Mouse (Mus musculus): ENCODE results near the gene Tcta. TPM values are rescaled to one million over a fixed set of nuclear protein-coding genes. Genes with fewer than 3 reads are reported as not detected.
"Not testable (repeated sequence)": the region's sequence is repeated elsewhere in the genome, so short reads cannot be mapped to it uniquely, and the experiment has no call there.

Tcta gene
- total RNA-seq, 2 experiments from 2014 or later = 32.7 to 36.7 TPM

DNA sequence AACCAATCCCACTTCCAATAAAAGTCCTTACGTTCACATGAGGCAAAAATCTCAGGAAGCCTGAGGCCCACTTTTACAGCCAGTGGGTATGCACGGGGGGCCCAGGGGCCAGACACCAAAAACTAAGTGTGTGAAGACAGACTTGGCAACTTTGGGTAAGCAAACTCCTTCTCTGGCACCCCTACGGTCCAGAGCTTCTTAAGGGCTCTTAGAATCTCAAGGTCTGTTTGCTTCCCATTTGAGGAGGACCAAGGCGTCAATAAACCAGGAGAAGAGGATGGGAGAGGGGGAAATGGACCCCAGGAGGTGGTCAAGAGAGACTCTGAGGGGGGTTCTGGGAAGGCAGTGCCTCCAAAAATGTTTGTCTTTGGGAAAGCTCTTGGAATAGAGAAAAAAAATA is 32.5 kb downstream of the Tcta start:
- no peak for DNase-seq (ENCODE audit: low spot score in 2 of 2)

DNA sequence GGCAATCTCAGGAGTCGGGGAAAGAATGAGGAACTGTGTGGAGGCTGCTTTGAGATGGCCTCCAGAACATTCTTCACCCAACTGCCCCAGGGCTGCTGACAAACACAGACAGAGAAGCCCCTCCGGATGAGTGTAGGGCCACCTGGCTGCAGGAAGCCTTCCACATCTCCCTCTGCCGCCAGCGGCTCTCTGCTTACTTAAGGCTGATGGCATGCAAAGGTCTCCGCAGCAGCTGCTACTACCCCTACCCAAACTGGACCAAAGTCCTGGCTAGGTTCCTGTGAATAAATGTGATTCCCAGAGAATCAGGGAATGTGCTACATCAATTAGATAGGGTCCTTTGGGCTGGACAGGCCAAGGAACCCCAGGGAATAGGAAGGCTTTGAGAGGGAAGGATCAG is 33.3 kb downstream of the Tcta start:
- no peak for DNase-seq (ENCODE audit: low spot score in 2 of 2)

DNA sequence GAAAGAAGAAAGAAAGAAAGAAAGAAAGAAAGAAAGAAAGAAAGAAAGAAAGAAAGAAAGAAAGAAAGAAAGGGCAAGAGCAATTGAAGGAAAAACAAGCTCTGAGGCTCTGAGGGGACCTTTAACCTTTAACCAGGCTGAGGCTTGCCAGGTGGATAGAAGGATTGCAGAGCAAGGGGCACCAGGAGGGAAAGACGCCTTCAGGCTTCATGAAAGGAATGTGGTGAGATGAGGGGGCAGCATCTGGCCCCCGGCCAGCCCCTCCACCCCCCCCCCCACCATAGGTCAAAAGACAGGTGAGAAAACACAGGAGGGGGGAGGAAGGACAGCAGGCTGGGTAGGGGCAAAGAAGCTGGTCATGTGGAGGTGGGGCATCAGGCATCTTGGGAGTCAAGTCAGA is 34.0 kb downstream of the Tcta start:
- DNase-seq (ENCODE audit: low spot score in 2 of 2) = no peak

DNA sequence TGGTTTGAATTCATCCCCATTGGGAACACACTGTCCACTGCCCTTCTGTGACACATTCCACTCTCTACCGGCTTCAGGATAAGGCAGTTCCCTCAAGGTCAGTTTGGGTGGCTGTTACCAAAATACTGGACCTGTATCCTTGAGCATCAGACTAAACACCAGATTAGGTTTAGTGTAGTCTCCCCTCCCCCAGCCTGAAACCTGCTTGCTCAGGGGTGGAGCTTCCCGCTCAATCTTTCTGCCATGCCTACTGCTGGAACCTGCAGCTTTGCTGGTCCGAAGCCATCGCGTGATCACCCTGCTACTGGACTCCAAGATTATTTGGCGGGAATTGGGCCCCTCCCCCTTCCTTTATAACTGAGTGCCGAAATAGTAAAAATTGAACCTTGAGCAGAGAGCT is 37.3 kb downstream of the Tcta start:
- not testable (repeated sequence) for DNase-seq (ENCODE audit: low spot score in 2 of 2)

DNA sequence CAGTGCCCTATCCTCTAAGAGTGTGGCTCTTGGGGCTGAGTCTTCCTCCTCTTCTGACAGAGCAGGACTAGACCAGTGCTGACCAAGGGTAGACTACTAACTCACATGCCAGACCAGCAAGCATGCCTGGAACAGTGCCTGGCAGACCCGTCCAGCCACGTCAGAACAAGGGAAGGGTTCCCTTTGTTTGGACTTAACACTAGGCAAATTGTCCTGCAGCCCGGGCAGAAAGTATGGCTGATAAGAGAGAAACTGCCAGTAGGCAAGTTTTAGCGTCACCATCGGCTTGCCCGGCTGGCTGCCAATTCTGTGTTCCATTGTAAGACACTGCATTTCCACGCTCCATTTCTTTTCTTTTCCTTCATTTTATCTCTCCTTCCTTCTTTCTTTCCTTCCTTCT is 38.3 kb downstream of the Tcta start:
- DNase-seq (ENCODE audit: low spot score in 2 of 2) = no peak

DNA sequence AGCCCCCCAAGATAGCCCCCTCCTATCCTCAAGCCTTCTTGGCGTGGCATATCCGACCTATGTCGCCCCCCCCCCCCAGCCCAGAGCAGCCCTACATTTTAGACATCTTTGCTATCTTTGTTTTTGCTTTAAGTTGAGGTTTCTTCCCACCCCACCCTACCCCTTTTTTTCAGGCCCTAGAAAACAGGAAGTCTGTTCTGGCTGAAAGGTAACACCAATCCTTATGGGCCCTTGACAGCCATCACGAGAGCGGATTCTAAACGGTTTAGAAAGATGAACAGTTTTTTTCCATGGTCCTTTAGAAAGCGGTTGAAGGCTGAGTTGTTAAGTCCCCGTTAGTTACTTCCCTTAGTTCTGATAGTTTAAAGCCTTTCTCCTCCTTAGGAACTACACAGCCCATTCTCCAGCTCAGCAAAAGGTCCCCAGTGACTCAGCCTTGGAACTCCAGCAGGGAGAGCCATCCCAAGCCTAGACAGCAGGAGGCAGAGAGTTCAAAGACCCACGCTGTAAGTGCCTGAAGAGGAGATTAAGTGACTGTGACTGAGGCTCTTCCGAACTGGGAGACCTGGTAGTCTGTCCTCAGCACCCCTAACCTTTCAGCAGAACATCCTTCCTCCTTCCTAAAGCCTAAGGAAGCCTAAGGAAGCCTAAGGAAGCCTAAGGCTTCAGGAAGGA is 39.6 kb downstream of the Tcta start:
- no peak for DNase-seq (ENCODE audit: low spot score in 2 of 2)

DNA sequence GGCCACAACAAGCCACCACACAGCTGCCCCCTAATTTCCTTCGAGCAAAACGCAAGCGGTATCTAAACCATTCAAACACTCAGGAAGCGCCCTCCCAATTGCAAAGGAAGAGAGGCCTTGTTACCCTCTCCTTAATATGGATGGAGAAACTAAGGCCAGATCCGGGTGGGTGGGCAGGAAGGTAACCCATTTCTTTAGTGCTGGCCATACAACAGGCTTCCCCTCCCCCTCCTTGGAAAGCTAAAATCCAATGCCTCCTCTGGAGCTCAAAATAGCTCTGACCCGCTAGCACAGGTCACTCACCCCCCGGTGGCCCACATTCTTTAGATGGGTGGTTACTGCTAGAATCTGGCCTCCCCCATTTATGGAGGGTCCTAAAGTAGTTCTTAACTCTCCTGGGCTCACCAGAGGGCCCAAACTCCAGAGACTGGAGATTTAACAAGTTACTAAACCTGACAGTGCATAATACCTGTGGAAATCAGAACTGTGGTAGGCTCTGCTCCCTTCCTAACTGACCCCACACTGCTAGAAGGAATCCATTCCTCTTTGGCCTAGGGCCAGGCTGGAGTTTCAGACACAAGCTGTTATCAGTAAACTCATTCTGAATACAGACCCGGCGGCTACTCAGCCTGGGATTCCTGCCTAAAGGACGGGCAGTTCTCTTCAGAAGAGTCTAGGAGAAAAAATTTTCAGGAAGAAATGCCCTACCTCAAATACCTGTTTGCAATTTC is 41.6 kb downstream of the Tcta start:
- DNase-seq (ENCODE audit: low spot score in 2 of 2) = no peak

DNA sequence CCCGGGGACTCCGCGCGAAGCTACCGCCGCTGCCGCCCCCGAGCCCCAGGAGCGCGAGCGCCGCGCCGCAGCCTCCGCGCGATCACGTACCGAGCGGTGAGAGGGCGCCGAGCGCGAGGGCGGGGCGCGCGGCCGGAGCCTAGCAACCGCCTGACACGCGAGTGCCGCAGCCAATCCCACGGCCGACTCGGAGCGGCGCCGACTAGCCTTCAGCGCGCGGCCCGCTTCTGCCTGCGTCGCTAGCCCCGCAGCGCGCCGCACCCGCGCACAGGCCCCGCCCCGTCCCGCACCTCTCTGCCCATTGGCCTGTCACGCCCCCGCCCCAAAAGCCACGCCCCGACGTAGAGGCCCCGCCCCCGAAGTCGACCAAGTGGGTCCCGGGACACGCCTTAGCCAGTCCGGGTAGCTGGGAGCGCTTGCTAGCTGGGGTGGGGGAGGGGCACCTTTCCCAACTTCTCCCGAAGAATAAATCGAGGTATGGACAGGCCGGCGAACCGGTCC is 42.2 kb downstream of the Tcta start, which contains the start of gene Dag1:
Gene Dag1, minus strand, starts transcription at position 269 of the 501 bp plus-strand sequence.
- DNase-seq (ENCODE audit: low spot score in 2 of 2) = peak; percentile 98 to 100

DNA sequence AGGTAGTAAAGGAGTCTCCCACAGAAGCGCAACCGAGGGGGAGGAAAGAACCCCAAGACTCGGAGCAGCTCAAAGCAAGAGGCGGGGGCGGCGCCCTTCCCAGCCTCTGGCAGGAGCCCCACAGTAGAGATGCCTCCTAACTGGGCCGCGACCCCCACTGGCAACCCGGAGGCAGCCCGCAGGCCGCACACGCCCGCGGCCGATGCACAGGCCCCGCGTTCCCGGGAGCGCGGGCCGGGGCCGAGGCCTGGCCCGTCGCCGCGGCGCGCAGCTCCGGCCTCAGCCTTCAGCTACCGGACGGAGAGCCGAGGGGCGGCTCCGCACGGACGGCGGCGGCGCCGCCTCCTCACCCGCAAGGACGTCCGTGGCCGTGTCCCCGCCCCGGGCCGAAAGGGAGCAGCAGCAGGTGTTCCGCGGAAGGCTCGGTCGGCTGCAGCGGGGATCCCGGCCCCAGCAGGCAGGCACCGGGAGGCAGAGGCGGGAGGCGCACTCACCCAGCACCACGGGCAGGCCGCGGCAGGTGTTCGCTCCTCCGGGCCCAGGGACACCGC is 42.8 kb downstream of the Tcta start:
- no peak for DNase-seq (ENCODE audit: low spot score in 2 of 2)

DNA sequence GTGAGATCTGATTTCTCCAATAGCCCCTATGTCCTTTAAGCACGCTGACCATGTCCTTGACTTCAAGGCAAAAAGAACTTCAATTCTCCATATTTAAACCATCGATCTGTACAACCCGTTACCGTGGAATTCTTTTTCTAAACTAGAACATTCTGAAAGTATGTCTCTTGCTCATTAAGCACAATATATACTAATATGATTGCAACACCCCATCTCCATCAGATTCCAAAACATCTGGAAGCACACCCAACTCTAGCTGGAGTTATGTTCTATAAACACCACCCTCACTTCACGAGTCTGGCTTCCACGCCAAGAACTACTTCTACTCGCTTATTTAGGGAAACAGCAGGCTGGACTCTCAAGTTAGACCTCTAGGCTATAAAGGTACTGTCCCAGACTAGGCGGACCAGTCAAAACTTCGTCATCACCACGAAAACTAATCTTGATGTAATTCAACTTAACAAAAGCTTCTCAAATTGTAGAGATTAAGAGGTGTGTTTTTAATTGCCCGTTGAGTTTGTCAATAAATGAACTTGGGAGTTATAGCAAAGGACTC is 43.4 kb downstream of the Tcta start:
- no peak for DNase-seq (ENCODE audit: low spot score in 2 of 2)

DNA sequence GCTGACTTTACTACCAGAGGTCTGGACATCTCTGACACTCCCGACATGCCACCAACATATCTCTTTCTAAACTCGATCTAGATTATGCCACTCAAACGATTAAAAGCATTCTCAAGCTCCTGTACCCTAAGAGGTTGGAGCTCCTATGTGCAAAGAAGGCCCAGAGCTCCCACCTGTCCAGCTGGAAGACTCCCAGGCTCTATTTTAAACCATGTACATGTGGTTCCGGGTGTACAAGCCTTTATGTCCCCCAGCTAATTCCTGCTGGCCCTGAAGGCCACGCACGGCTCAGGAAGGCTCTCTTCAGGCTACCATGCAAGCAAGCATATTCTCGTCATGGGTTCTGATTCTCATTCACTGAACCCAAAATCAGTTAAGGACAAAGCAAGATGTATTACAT is 44.1 kb downstream of the Tcta start:
- DNase-seq (ENCODE audit: low spot score in 2 of 2) = no peak

DNA sequence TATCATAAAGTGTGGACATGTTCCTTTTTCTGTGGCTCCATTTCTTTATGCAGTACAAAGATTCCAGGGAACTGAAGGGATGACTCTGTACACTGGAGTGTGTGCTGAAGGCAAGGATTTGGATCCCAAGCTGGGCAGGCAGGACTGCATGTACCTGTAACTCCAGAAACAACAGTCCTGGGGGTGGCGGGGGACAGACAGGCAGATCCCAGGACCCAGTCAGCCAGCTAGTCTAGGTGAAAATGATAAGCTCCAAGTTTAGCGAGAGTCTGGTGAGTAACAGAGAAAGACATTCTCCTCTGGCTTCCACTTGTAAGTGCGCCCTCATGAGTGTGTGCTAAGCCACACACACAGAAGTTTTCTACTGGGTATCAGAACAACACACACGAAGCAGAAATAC is 45.4 kb downstream of the Tcta start:
- DNase-seq (ENCODE audit: low spot score in 2 of 2) = no peak

Other genes starting within 250 kb of the Tcta start
- 10 to 100 TPM in 1 of 2 experiments, under 1 TPM in 1; 0.67 to 10.3 TPM for gene Mst1, start 225.7 kb downstream of the Tcta start, total RNA-seq (2021)
- 10 to 100 TPM; 73.2 to 76.8 TPM for gene Rnf123, start 222.8 kb downstream of the Tcta start, total RNA-seq (2021)
- 100 to 1,000 TPM in 1 of 2 experiments, 10 to 100 TPM in 1; 93.0 to 110 TPM for gene Apeh, start 211.6 kb downstream of the Tcta start, total RNA-seq (2021)
- gene Bsn, start 115.8 kb downstream of the Tcta start, total RNA-seq (2021) = 1 to 10 TPM; 3.9 to 4.4 TPM
- 100 to 1,000 TPM; 158 to 188 TPM for gene Dag1, start 42.2 kb downstream of the Tcta start, total RNA-seq (2021)
- gene Nicn1, start 15.7 kb downstream of the Tcta start, total RNA-seq (2021) = 10 to 100 TPM; 26.4 to 27.2 TPM
- 10 to 100 TPM in 1 of 2 experiments, 1 to 10 TPM in 1; 9.5 to 10.8 TPM for gene Amt, start 9.3 kb downstream of the Tcta start, total RNA-seq (2021)
- 100 to 1,000 TPM; 357 to 360 TPM for gene Rhoa, start within 50 bp of the Tcta start, total RNA-seq (2021)
- gene Gpx1, start 32.7 kb upstream of the Tcta start, total RNA-seq (2021) = 100 to 1,000 TPM; 473 to 481 TPM
- gene Usp4, start 41.7 kb upstream of the Tcta start, total RNA-seq (2021) = 100 to 1,000 TPM; 119 to 123 TPM
- gene 1700102P08Rik, start 86.6 kb upstream of the Tcta start, total RNA-seq (2021) = 1 to 10 TPM in 1 of 2 experiments, under 1 TPM in 1; 0.73 to 1.4 TPM
- under 1 TPM; 0.25 to 0.28 TPM for gene Ccdc36, start 122.3 kb upstream of the Tcta start, total RNA-seq (2021)
- not detected for gene BC048562, start 130.3 kb upstream of the Tcta start, total RNA-seq (2021)
- gene Ccdc71, start 154.4 kb upstream of the Tcta start, total RNA-seq (2021) = 10 to 100 TPM; 47.1 to 59.1 TPM
- 10 to 100 TPM; 55.1 to 58.2 TPM for gene Klhdc8b, start 155.4 kb upstream of the Tcta start, total RNA-seq (2021)
- 100 to 1,000 TPM; 136 to 153 TPM for gene Lamb2, start 173.6 kb upstream of the Tcta start, total RNA-seq (2021)
- 100 to 1,000 TPM; 225 to 230 TPM for gene Usp19, start 184.4 kb upstream of the Tcta start, total RNA-seq (2021)
- 100 to 1,000 TPM; 212 to 220 TPM for gene Qars, start 201.5 kb upstream of the Tcta start, total RNA-seq (2021)
- 100 to 1,000 TPM; 162 to 172 TPM for gene Qrich1, start 210.6 kb upstream of the Tcta start, total RNA-seq (2021)

All from adrenal gland, postnatal 4 days (tissue).